Mouse (Mus musculus) heart, embryonic 14.5 days (tissue): ENCODE measurements at regions not wholly inside any gene's neighbourhood (a gene's known extent, or its start where the extent isn't known, plus 50 kb on each side); places are given as distances from the start of the nearest gene placed in this dataset.

Experiments
- ATAC-seq: fragments of 200-750 bp; cut with Nextera tagmentation; 2 replicates; pipeline ENCODE4 v1.8.0; 2017; ENCODE audit warnings: low read depth, moderate TSS enrichment; ENCODE audit not compliant: insufficient number of reproducible peaks, insufficient read depth, low FRiP score
- H3K27ac ChIP-seq, 2 experiments: fragments of 200-500 bp in 1 of 2; fragments of 300-500 bp in 1 of 2; sonication (generic) in 1 of 2; replicated peaks in 1 of 2; 2 replicates each; pipeline ENCODE4 v1.5.1; 2012 to 2014; ENCODE audit warnings: low read depth in 2 of 2, low read length in 2 of 2, control low read depth in 1 of 2, mild to moderate bottlenecking in 1 of 2, mixed read lengths in 1 of 2; ENCODE audit not compliant: control insufficient read depth in 1 of 2, insufficient read depth in 1 of 2
- H3K27me3 ChIP-seq: fragments of 300-500 bp; sonication (generic); 2 replicates; pipeline ENCODE4 v1.6.1; 2014; ENCODE audit warnings: mild to moderate bottlenecking, low read length, control low read depth; ENCODE audit not compliant: control insufficient read depth, insufficient read depth
- H3K36me3 ChIP-seq: fragments of 300-500 bp; sonication (generic); 2 replicates; pipeline ENCODE4 v1.6.1; 2014; ENCODE audit warnings: mild to moderate bottlenecking, control low read depth, low read length, mixed read lengths; ENCODE audit not compliant: control insufficient read depth, insufficient read depth
- H3K4me1 ChIP-seq, 2 experiments: fragments of 200-500 bp in 1 of 2; fragments of 300-500 bp in 1 of 2; sonication (generic) in 1 of 2; 2 replicates each; pipeline ENCODE4 v1.6.1; 2012 to 2014; ENCODE audit warnings: low read length in 2 of 2, control low read depth in 1 of 2, mixed read lengths in 1 of 2; ENCODE audit not compliant: control insufficient read depth in 2 of 2, insufficient read depth in 2 of 2
- H3K4me2 ChIP-seq: fragments of 300-500 bp; sonication (generic); 2 replicates; pipeline ENCODE4 v1.6.1; 2014; ENCODE audit warnings: mild to moderate bottlenecking, low read length
- H3K4me3 ChIP-seq, 2 experiments: fragments of 200-500 bp in 1 of 2; fragments of 300-500 bp in 1 of 2; sonication (generic) in 1 of 2; 2 replicates each; pipeline ENCODE4 v1.5.1; 2012 to 2014; ENCODE audit warnings: low read length in 2 of 2, mild to moderate bottlenecking in 2 of 2, control low read depth in 1 of 2, low read depth in 1 of 2, moderate library complexity in 1 of 2; ENCODE audit not compliant: control insufficient read depth in 1 of 2, insufficient read depth in 1 of 2
- H3K9ac ChIP-seq: fragments of 300-500 bp; sonication (generic); 2 replicates; pipeline ENCODE4 v1.6.1; 2014; ENCODE audit warnings: mild to moderate bottlenecking, low read length
- H3K9me3 ChIP-seq: fragments of 300-500 bp; sonication (generic); 2 replicates; pipeline ENCODE4 v1.6.1; 2016; ENCODE audit warnings: low read length, control low read depth; ENCODE audit not compliant: control insufficient read depth
- WGBS: fragments of 180-500 bp; shearing (Covaris S2); extraction: QIAGEN DNeasy Blood & Tissue Kit; methylation state at CpG from one replicate; pipeline ENCODE4 v1.1.7; 2014; 5-methylcytosine and 5-hydroxymethylcytosine counted together

DNA sequence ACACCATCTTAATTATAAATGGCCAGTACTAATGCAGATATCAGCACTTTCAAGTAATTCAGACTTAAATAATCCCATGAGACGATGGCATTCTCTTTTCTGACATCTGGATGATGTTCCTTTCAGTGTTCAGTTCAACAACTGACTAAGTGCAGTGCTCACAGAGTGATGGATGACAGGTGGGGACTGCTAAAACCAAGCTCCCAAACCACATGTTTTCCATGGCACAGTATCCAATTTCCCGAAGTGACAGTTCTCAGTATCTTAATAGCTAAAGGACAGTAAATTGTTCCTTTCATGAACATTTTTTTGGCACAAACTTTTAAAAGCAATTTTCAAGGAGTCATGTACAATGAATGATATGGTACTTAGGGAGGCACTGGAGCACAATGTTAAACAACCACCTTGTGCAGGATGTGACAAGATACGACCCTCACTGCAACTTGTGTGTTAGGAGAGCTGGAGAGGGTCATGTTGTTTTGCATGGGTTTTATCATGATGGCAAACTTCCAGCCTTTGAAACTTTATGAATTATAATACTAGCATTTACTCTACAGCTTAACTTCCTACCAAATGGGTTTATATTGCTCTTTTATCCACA is 456.4 kb upstream of the Robo1 start:
- H3K9me3 ChIP-seq = no peaks in the 10 kb centered on the region
- no peak overlapping the region for H3K9ac ChIP-seq
- ATAC-seq = no peak
- H3K4me3 ChIP-seq = no peak overlapping the region
- H3K4me2 ChIP-seq = no peak overlapping the region
- H3K27ac ChIP-seq = no peak overlapping the region
- no peaks in the 10 kb centered on the region for H3K4me1 ChIP-seq
- WGBS = 47% methylated on average over 3 of the region's 3 CpGs
- no peaks in the 10 kb centered on the region for H3K36me3 ChIP-seq
- H3K27me3 ChIP-seq = no peaks in the 10 kb centered on the region

DNA sequence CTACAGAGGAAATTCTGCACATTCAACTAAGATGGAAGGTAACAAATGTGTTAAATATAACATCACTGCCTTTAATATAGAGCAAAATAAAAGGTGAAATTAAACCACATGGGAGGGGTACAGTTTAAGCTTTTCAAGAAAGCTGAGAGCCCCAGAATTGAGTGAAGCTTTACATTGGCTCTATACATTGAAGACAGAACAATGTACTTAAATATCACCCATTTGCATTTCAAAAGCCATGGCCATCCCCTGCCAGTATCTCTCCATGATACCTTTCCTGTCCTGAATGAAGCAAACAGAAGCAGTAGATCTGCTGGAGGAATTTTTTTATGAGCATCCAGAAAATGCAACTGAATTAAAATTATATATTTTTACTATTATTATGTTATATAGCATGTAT is 450.2 kb upstream of the Robo1 start:
- no peak overlapping the region for H3K27ac ChIP-seq
- H3K4me1 ChIP-seq = no peaks in the 10 kb centered on the region
- no peak overlapping the region for H3K9ac ChIP-seq
- no peak for ATAC-seq
- no peak overlapping the region for H3K4me2 ChIP-seq
- no peaks in the 10 kb centered on the region for H3K9me3 ChIP-seq
- H3K36me3 ChIP-seq = no peaks in the 10 kb centered on the region
- H3K4me3 ChIP-seq = no peak overlapping the region
- no peaks in the 10 kb centered on the region for H3K27me3 ChIP-seq

DNA sequence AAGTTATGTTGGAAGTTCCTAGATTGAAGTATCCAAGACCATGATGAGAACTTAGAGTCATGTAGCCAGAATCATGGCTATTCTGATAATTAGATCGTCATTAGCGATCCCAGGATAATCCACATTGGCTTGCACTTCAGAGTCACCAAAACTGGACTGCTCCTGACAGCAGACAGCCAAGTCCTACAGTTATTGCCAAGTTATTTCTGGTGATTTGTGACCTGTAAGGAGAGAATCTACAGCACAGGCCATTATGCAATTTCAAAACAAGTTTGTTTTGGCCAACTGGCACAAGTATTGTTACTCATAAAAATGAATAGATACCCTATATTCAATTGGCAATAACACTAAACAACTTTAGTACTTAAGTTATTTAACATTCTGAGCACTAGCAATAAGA is 447.9 kb upstream of the Robo1 start:
- H3K4me2 ChIP-seq = no peak overlapping the region
- no peak overlapping the region for H3K9ac ChIP-seq
- no peak overlapping the region for H3K4me3 ChIP-seq
- no peaks in the 10 kb centered on the region for H3K36me3 ChIP-seq
- no peaks in the 10 kb centered on the region for H3K27me3 ChIP-seq
- no peaks in the 10 kb centered on the region for H3K4me1 ChIP-seq
- no peak for ATAC-seq
- no peaks in the 10 kb centered on the region for H3K9me3 ChIP-seq
- no peak overlapping the region for H3K27ac ChIP-seq
- WGBS = 77% methylated on average over 2 of the region's 2 CpGs

DNA sequence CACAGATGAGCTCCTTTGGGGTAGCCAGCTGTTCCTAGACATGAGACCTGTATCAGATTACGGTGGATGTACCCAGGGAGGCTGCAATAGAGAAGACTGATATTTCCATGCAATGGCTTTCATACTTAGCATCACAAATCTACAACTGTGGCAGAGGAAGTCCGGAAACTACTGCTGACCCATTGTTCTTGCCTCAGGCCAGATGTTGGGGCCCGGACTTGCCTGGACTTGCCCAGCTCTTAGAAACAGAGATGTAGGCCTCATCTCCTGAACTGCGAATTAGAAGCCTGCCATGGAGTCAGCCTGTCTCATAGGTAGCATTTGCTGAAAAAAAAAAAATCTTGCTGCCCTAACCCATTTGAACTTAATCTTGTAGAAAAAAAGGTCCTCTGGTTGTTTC is 422.4 kb upstream of the Robo1 start:
- no peaks in the 10 kb centered on the region for H3K27me3 ChIP-seq
- no peak overlapping the region for H3K4me3 ChIP-seq
- no peaks in the 10 kb centered on the region for H3K36me3 ChIP-seq
- H3K4me2 ChIP-seq = no peak overlapping the region
- no peaks in the 10 kb centered on the region for H3K9me3 ChIP-seq
- no peak for ATAC-seq
- H3K27ac ChIP-seq = no peak overlapping the region
- no peak overlapping the region for H3K9ac ChIP-seq
- no peaks in the 10 kb centered on the region for H3K4me1 ChIP-seq
- WGBS = 83% methylated on average over 4 of the region's 4 CpGs

DNA sequence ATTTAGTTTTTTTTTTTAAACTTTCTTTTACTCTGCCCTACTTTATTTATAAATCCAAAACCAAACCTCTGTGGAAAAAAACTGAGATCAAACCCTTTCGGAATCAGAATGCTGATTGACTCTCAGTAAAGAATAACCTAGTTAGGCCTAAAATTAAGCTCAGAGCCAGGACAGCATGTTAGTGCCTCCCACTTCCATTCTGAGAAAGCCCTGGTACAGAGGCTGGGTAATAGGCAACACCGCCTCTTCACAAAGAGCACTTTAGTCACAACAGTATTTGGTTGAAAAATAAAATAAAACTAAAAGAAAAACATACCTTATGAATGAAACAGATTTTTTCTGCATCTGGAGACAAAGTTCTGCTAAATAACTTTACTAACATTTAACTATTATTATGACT is 418.4 kb upstream of the Robo1 start:
- 90% methylated on average over 2 of the region's 2 CpGs for WGBS
- Histone ChIP-seq H3K4me1 (no peaks in the 10 kb centered on the region), H3K4me2 (no peak overlapping the region), H3K4me3 (no peak overlapping the region), H3K27ac (no peak overlapping the region), H3K36me3 (no peaks in the 10 kb centered on the region), H3K9ac (no peak overlapping the region), H3K9me3 (no peaks in the 10 kb centered on the region), H3K27me3 (no peaks in the 10 kb centered on the region)
- no peak for ATAC-seq

DNA sequence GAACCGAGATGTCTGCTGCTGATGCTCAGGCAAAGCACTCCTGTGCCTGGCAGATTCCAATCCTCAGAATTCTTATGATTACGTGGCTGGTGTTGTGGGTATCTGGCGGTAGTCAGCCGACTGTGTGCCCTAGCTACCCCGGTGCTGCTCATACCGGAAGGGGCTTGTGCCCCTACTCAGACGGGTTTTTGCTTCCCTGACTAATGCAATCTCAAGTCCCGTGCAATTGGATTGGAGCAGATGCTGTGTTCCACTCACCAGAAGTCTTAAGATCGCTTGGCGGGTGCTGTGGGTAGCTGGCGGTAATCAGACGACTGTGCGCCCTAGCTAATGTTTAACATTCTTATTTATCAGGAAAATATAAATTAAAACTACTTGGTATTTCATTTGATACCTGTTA is 385.0 kb upstream of the Robo1 start:
- Histone ChIP-seq H3K27me3 (no peaks in the 10 kb centered on the region), H3K4me1 (no peaks in the 10 kb centered on the region), H3K4me3 (no peak overlapping the region), H3K27ac (no peak overlapping the region), H3K9me3 (no peaks in the 10 kb centered on the region), H3K4me2 (no peak overlapping the region), H3K9ac (no peak overlapping the region), H3K36me3 (no peaks in the 10 kb centered on the region)
- ATAC-seq = no peak
- 86% methylated on average over 13 of the region's 13 CpGs for WGBS

DNA sequence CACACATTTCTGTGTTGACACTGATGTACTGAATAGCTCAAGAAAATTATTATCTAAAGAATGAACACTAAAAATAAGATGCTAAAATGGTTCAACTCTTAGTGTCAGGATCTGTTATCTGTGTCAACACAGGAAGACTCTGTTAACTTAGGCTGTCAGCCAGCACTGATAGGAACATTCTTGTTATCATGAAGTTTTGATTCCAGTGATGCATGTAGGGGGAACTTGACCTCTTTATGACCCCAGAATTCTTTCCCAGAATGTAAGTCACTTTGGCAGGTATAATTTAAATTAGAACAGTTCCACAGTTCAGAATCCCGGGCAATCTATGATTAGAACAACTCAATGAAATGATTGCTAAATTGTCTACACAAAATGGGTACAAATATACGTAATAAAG is 363.9 kb upstream of the Robo1 start:
- Histone ChIP-seq H3K9ac (no peak overlapping the region), H3K27me3 (no peaks in the 10 kb centered on the region), H3K36me3 (no peaks in the 10 kb centered on the region), H3K4me1 (peaks cover 0 to 4% of the 10 kb centered on the region in 2 experiments; a peak in 1 of 4 replicates), H3K9me3 (no peaks in the 10 kb centered on the region), H3K4me2 (no peak overlapping the region), H3K4me3 (no peak overlapping the region), H3K27ac (no peak overlapping the region)
- ATAC-seq = no peak
- WGBS = 42% methylated on average over 2 of the region's 2 CpGs

DNA sequence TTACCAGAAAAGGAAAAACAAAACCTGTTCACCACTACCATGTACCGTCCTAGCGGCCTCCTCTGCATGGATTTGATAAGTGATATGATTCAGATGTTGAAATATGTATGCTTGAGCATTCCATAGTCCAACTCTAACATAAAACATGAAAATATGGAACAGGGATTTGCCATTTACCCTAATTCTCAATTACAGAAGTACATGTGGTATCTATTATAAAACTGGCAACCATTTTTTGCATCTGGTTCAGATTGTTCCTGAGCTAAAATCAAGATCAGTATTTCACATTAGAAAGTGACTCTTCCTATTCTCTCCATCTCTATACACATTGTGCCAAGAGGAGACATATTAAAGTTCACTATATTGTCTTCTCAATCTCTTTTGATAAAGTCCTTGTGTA is 363.3 kb upstream of the Robo1 start:
- WGBS = 83% methylated on average over 2 of the region's 2 CpGs
- Histone ChIP-seq H3K9ac (no peak overlapping the region), H3K4me1 (peaks cover 0 to 4% of the 10 kb centered on the region in 2 experiments; a peak in 1 of 4 replicates), H3K4me3 (no peak overlapping the region), H3K36me3 (no peaks in the 10 kb centered on the region), H3K4me2 (no peak overlapping the region), H3K27ac (no peak overlapping the region), H3K9me3 (no peaks in the 10 kb centered on the region), H3K27me3 (no peaks in the 10 kb centered on the region)
- no peak for ATAC-seq
